Mouse (Mus musculus): ENCODE measurements around the gene 2310061I04Rik. TPM values are rescaled to one million over a fixed set of nuclear protein-coding genes. Genes with fewer than 3 reads are reported as not detected.
A peak's percentile ranks its signal among the peaks of the same experiment; 100 is the strongest.
"Not testable (repeated sequence)": the region's sequence is repeated elsewhere in the genome, so short reads cannot be mapped to it uniquely, and the experiment has no call there.

The 2310061I04Rik gene
- total RNA-seq (2022): 10 to 100 TPM; 33.1 to 46.5 (median 40.3) TPM

DNA sequence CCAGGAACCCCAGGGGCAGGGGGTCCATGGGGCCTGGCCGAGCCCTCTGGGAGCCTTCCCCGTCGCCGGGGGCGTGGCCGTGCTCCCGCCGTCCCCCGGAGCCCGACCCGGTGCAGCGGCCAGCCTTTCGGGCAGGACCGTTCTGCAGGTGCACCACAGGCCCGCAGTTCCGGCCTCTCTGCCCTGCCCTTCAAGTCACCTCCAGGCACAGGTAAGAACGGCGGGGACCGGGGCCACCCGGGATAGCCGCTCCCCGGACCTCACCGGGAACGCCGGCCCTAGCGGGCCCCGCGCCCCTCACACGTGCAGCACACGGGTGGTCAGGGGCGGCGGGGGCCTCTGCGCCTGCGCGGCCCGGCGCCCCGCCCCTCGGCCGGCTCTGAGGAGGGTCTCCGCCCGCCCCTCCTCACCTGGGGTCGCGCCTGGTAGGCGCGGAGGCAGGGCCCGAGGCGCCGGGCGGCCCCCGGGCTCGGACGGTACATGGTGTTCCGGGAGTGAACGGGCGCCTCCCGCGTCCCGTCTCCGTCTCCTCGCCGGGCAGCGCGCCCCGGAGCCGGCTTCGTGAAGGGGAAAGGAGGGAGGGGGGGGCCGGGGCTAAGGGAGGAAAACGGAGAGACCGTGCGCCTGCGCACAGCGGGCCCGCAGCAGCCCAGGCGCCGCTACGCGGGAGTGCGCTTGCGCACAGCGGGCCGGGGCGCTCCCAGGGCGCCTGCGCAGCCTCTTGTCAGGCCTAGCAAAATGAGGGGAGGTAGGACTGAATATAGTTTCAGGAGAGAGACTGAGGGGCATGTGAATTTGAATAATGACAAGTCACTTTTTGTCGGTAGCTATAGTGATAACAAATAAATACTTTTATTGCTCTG is at the start of gene 2310061I04Rik:
2310061I04Rik (minus strand) TSS at position 651 of the 863 bp plus-strand sequence.
- DNase-seq: peak; percentile 86

DNA sequence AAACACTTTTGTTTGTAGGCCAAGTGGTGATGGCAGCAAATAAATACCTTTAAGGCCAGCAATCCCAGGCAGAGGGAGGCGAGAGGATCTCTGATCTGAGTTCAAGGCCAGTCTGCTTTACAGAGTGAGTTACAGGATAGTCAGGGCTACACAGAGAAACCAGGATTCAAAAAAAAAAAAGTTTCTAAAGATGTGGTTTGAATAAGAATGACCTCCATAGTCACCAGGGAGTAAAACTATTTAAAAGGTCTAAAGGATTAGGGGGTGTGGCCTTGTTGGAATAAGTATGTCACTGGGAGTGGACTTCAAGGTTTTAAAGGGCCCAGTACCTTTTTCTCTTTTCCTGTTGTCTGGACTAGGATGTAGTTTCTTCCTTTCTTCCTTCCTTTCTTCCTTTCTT is 42.7 kb upstream of the 2310061I04Rik start:
- DNase-seq: no peak

DNA sequence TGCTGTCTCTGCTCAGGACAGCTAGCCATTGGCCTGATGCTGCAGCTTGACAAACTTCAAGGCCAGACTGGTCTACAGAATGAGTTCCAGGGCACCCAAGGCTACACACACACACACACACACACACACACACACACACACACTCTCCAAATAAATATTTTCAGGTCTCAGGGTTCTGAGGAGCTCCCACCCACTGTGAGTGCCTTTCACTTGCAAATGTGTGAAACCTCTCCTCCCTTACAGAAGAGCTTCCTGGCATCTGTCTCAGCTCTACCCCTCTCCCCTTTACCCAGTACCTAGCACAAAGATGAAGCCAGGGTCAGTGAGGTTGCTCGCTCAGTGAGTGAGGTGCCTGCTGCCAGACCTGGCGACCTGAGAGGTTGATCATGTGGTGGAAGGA is 41.9 kb upstream of the 2310061I04Rik start:
- no peak for DNase-seq

DNA sequence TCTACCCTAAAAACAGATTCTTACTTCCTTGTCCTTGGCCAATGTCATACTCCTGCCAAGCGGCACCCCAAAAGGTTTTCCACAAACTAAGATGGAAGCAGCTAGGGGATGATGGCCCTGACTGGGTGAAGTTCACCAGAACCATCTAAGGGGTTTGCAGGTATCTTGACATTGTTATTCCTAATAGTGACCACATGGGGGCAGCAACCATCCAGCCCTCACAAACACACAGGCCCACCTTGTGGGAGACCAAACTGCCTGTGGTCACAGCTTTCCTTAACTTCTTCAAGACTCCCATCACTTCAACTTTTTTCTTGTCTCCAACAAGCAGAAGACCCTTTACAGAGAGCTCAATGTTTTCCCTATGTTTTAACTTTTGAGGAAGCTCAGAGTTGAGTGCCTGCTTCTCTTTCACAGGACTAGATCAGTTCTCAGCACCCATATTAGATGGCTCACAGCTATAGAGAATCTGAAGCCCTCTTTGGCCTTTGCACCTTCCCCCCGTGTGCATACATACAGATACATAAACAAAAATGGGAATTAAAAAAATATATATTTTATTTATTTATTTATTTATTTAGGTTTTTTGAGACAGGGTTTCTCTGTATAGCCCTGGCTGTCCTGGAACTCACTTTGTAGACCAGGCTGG is 40.6 kb upstream of the 2310061I04Rik start:
- no peak for DNase-seq

DNA sequence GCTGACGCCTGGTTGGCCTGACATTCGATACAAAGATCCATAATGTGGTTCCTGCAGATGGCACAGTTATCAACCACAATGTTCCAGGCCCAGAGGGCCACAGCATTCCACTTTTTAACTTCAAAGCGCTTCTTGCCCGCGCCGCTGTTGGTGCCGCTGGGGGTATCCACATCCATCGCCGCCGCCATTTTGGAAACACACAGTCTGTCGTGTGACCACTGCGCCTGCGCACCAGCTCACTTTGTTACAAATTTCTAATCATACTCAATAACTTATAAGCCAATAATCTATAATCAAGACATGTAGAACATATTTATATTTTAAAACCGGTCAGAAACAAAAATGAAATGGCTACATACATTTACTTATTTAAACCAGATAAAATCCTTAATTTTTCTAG is 38.5 kb upstream of the 2310061I04Rik start:
- DNase-seq: not testable (repeated sequence)

DNA sequence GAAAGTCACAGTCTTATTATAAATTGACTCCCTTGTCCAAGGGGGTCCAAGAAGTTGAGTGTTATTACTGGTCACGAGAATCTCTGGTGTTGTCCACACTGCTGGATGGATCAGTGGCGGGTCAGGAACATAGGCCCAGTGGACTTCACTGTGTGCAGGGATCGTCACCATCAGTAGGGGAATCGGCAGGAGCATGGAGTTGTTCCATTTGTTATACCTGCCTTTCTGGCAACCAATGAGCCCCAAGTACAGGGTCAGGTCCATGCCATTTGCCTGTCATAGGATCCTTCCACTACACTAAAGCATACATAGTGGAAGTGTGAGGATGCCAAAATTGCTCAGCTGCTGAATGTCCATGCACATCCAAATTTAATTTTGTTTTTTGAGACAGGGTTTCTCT is 35.4 kb upstream of the 2310061I04Rik start:
- no peak for DNase-seq

DNA sequence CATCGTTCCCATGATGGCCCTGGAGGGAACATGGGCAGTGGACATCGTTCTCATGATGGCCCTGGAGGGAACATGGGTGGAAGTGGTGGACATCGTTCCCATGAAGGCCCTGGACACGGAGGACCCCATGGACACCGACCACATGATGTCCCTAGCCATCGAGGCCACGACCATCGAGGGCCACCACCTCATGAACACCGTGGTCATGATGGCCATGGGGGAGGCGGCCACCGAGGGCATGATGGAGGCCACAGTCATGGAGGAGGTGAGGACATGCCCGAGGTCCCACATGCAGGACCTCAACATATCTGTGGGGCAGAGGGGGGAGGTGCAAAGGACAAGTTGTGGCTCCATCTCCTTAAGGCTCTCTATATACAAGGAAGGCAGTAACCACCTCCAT is 33.4 kb upstream of the 2310061I04Rik start:
- no peak for DNase-seq

DNA sequence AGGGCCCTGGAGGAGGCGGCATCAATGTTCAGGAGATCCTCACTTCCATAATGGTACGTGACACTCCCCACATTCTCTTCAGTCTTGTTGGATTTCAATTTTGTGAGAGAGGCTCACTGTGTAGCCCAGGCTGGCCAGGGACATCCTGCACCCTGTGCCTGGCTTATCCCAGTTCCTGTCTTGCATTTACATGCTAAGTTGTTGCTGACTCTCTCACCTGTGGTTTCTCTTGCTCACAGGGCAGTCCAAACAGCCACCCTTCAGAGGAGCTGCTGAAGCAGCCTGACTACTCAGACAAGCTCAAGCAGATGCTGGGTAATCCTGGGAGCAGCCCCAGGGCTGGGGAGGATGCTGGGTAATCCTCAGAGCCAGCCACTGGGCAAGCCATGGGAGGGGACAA is 32.3 kb upstream of the 2310061I04Rik start:
- no peak for DNase-seq

DNA sequence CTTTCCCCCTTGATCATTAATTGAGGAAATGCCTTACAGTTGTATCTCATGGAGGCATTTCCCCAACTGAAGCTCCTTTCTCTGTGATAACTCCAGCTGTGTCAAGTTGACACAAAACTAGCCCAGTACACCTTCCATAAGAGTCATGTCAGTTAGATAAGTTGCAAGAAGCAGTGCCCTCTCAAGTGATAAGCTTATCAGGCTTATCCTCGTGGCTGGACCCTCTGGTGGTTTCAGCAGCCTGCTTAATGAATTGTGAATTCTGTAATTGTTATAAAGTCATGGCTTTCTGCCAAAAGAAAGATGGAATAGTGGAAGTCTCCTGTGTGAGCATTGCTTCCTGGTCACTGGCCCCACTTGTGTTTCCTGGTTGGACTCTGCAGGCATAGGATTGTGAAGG is 30.2 kb upstream of the 2310061I04Rik start:
- DNase-seq: no peak

DNA sequence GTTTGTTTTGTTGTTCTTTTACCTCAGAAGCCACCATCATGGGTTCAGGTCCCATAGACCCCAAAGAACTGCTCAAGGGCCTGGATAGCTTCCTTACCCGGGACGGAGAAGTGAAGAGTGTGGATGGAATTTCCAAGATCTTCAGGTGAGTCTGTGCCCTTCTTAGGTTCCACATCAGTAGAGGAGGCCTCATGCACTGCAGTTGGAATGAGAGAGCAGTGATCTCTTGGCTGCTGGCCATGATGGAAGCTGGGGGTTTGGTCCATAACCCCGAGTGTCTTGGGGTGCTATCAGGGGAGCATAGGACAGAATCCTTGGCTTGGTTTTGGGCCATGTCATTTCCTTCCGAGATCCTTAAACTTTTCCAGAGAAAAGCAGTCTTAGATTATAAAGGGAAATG is 26.1 kb upstream of the 2310061I04Rik start:
- DNase-seq: no peak

DNA sequence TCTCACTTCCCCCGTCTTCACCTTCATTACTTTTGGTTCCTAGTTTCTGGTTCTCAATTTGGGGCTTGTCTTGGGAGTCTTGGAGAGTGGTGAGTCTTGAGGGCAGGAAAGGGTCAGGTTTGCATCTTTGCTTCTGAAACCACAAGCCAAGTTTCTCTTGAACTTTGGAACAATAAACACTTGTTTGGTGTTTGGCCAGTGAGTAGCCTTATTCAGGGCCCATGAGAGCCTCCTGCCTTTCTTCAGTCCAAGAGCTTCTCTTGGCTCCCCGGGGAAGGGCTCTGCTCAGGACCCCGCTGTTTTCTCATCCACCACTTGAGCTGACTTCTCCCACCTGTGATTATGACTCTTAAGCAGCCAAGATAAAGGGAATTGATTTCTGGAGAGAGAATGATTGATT is 25.3 kb upstream of the 2310061I04Rik start:
- DNase-seq: no peak

DNA sequence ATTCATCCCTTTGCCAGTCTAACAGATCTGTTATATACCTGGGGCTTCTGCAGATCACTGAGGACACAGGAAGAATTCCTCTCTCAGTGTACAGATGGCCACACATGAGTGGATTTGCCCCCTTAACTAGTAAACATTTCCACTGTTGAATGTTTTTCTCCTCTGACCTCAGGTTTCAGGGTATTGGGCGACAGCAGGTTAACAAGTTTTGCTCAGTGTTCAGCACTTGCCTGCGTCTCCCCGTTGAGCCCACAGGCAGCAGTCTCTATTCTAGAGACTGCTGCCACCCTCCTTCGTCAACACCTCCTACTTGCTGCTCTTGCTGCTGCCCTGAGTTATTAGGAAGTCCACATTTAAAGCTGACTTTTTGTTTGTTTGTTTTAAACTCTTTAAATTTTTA is 24.5 kb upstream of the 2310061I04Rik start:
- no peak for DNase-seq

DNA sequence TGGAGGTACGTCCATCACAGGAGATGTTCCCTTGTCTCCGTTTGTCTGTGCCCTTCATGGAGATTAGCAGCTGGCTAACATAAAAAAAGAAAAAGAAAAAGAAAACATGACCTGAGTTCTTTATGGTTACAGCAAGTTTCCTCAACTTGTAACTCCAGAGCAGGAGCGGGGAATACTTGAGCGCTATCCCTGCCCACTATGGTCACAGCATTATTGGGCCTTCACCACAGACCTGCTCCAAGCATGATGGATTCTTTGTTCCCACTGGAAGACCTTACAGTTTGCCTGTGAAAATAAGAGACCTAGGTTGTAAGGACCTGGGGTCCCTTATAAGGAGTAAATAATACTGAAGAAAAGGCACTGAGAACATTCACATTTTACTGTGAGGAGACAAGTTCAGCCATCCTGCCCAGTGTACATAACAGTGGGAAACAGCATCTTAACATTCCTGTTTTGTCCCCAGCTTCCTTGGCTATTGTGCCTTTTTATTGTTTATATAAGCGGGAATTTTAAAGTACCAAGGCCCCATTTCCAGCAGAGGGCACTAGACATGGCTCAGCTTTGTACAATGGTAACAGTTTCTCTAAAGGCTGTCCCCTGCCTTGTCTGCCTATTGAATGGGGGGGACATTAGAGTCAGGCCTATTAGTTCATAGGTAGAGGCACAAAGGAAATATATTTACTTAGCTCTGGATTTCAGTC is 23.8 kb upstream of the 2310061I04Rik start:
- no peak for DNase-seq

DNA sequence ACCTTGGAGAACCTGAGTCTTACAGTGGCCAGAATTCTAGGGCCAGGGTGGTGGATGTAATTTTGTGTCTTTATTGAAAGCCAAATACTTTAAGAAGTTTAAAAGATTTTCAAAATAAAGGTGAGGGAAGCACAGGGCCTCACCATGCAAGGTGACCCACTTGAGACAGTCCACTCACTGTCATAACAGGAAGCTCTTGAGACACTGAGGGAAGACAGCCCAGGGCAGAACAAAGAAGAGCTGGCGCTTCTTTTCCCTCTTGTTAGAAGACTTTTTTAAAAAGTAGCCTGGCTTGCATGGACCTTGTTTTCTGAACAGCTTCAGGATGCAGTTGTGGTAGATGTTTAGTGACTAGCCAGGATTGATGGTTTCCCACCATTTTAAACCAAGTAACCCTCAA is 23.2 kb upstream of the 2310061I04Rik start:
- no peak for DNase-seq

DNA sequence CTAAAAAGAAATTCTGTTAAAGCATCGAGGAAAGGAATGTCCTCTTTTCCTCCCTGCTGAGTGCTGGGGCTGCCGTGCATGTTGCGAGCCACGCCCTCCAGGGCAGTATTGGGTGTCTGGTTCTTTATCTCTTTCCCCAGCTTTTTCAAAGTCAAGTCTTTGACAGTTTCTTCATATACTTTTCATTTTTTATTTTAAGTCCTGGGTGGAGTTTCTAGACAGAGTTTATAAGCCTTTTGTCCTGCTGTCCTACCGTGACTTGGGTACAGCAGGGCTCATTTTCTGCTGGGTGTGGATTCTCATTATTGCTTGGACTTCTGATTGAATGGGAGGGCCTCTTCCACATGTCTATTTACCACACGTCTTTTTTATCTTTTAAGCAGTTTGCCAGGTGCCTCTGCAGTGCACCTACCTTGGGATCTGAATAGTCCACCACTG is 22.7 kb upstream of the 2310061I04Rik start:
- no peak for DNase-seq

DNA sequence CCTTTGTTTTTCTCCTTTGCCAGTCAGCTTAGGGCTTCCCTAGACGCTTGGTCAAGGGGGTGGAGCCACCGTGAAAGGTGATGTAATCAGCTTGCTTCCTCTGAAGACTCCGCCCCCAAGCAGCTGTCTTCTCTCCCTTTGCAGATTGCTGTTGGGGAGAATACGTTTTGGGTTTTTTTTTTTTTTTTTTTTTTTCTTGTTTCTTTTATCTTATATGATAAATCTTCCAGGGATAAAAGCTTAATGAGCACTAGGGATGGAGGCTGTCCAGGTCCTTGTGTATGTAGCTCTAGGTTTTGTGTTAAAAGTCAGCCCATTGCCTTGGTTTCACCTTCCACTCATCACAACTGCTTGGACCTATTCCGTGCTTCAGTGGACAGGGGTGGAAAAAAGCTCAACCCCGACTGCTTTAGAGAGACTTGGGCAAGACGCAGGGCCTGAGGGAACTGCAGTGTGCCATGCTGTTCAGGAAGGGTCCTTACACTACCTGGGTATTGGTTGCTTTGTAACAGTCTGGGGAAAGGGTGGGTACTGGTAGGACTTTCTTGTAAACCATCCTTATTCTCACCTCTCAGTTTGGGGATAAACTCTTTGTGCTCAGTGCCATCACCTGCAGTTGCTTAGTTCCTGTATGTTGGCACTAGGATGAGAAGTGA is 22.0 kb upstream of the 2310061I04Rik start:
- DNase-seq: peak; percentile 96

DNA sequence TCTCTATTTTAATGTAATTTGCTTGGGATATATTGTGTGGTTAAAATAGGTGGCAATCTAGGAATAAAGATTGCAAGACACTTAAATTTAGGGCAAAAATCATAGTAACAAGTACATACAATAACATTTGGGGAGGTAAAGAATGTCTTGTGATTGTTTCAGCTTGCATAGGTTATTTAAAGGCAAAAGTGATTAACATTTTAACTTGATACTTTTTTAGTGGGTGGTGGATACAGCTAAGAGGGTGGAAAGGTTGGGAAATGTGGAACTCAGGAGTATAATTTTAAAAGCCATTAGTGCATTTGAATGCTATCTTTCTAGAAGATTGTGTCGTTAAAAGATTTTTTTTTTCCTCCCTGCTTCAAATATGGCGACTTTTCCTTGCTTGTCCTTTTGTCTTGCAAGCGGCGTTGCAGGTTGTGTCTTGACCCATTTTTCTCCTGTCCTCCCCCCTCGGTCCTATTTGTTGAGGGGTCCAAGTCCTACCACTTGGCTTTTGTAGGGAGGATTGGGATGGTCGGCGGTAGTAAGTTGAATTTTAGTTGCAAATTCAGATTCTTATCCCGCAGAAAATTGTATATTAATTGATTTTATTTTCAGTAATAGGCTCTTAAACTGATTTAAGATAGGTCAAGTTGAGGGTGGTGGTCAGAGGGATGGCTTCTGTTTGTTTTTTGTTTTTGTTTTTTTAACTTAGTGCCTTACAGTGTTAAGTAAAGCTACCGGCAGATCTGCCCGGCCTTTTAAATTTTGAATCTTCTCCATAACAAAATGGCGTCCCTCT is 21.2 kb upstream of the 2310061I04Rik start:
- DNase-seq: no peak

DNA sequence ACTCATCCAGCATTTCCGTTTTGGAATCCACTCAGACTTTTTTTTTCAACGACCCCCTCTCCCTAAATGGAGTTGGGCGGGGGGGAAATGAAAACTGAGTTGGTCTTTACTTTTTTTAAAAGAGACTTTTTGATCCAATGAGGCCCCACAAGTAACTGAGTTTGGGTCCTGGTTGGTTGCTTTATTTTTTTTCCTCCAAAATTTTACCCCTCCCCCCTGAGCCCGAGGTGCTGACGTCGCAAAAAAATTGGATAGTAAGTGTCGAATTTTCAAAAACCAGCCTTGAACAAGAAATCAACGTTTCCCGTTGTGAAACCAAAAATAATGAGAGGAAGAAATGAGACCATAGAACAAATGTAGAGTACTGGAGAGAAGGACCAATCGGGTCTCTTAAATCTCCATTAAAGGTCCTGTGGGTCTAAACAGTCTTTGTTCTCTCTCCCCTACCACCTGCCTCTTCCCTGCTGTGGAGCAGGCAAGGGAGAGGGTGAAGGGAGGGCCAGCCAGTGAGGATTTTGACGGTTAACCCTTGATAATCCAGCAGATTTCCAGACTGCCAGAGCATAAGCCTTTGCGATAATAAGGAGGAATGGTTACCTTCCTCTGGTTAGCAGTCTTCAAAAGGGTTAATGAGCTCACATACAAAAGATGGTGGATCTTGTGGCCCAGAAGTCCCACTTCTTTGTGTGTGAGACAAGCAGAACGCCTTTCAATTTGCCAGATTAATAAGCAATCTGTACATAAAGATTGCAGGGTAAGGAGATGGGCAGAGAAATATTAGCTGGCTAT is 20.4 kb upstream of the 2310061I04Rik start:
- no peak for DNase-seq

DNA sequence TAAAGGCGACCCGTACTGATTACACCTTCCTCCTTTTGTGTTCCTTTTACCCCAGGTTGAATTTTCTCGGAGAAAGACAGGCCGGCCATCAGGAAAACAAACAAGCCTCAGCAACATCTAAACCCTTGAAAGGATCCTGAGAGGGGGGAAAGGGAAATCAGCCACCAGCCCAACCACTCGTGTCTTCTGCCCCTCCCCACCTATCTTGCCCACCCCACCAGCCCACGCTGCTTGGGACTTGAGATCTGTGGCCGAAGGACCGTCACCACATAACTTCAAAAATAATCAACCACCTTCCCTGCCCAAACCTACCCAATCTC is 19.9 kb upstream of the 2310061I04Rik start:
- DNase-seq: no peak

DNA sequence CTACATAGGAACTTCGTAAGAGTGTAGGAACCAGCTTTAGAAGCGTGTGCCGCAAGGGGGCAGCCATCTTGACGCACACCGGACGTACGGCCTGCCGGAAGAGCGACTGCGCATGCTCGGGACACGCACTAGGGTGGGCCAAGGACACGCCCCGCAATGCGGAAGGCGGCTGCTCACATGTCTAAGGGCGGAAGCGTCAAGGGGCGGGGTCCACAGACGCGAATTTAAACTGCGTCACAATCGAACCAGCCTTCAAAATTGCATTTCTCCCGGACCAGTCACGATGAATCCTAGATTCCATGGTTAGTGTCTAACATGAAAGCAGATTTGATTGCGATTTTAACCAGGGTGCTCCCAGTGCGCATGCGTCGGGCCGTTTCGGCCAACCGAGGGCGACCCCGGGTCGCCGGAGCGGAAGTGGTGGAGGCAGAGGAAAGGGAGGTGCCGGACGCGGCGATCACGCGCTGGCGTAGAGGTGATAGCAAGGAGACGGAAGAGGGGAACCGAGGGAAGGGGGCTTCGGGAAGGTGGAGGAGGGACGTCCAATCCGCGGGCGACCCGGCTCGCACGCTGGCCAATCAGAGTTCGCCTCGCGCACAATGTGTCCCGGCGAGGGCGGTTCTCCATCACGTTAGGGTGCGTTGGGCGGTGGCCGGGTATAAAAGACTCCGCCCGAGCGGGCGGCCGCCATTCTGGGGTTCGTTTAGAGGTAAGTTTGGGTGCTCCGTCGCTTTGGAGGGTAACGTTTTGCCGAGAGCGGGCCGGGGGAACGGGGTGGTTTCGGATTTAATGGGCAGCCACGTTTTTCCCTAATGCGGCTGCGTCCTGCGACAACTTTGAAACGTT is 19.3 kb upstream of the 2310061I04Rik start, which contains the start of the genes Mrps18b and Ppp1r10:
Mrps18b (minus strand) TSS at position 93 of the 846 bp plus-strand sequence.
Ppp1r10 (plus strand) TSS at position 138 of the 846 bp plus-strand sequence.
- peak; percentile 100 for DNase-seq

All from adrenal gland, adult 8-10 months (tissue).